Mouse (Mus musculus) ES-Bruce4 (cell line): Measurements from ENCODE around the gene Peli2.

Source experiments
- CTCF ChIP-seq: IDR thresholded peaks from one replicate; pipeline ENCODE4 v1.8.1; 2011; ENCODE audit warnings: low read depth, low read length
- EP300 ChIP-seq: IDR thresholded peaks from 2 replicates; pipeline ENCODE4 v1.6.1; 2011; ENCODE audit warnings: low read depth, low read length; ENCODE audit not compliant: insufficient read depth

DNA sequence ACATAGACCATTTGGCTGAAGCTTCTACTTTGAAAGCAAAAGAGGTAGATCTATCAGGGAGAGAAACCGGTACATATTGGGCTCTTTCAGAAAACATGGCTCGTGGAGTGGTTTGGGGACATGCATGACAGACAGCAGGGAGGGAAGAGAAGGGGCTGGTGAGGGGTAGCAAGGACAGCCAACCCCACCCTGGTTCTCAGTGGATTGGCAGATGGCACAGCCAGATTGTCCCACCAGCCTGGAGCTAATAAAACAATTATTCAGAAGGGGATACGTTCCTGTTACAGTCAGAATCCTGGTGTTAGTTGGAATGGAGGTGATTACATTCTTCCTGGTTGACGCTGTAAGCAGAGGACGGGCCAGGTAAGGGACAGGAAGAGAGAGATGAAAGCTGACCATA lies 2.6 kb upstream of the Peli2 start:
- TF ChIP-seq EP300: no peak
- no peak for TF ChIP-seq CTCF
